8 mouse cellular contexts compared by ENCODE assay signal in genomic region chr3:109341071-109341480, GRCm38 (mm10). TPM values are rescaled to one million over a fixed set of nuclear protein-coding genes. Genes with fewer than 3 reads are reported as not detected.
DNase-seq lines count a peak whose midpoint lies in the region; ATAC-seq and TF ChIP-seq lines count a peak whose summit lies in the region.

No protein-coding gene starts in this region.

- H3K4me2 ChIP-seq in liver, embryonic 11.5 days: peak overlapping the region; percentile 94

- DNase-seq in embryo, embryonic 10 days (ENCODE audit: low spot score): peak; percentile 10
- no peak for DNase-seq in embryo, embryonic 9.5 days (ENCODE audit: extremely low spot score)
- DNase-seq in testis, postnatal 10 days (ENCODE audit: low spot score): no peak
- DNase-seq in liver, embryonic 11.5 days (ENCODE audit: low spot score): peak; percentile 56
- DNase-seq in urinary bladder, postnatal 25 days (ENCODE audit: low spot score): no peak
- DNase-seq in urinary bladder, adult 2 months (ENCODE audit: low spot score): no peak

- H3K4me1 ChIP-seq in testis, adult 2 months (ENCODE audit: control insufficient read depth, insufficient read depth, low read length): peaks cover 9% of the 10 kb centered on the region
- H3K4me1 ChIP-seq in liver, embryonic 11.5 days (replicated peaks; ENCODE audit: control insufficient read depth, insufficient read depth, low read length): no peaks in the 10 kb centered on the region
- H3K4me1 ChIP-seq in olfactory bulb, adult 2 months (ENCODE audit: control insufficient read depth, insufficient read depth, low read length): peaks cover 6% of the 10 kb centered on the region; the same call in 1 of the 2 replicates

- WGBS in liver, embryonic 11.5 days: under 1% methylated on average over 18 of the region's 18 CpGs
- WGBS in olfactory bulb, adult 2 months: 3% methylated on average over 18 of the region's 18 CpGs

- H3K9me3 ChIP-seq in liver, embryonic 11.5 days (ENCODE audit: control insufficient read depth, low read length): no peaks in the 10 kb centered on the region

- peak overlapping the region; percentile 76 for H3K4me3 ChIP-seq in testis, adult 2 months (ENCODE audit: control insufficient read depth, low read depth, low read length)
- H3K4me3 ChIP-seq in liver, embryonic 11.5 days (ENCODE audit: low read depth, low read length): peak overlapping the region; percentile 72
- peak overlapping the region; percentile 92 for H3K4me3 ChIP-seq in olfactory bulb, adult 2 months (ENCODE audit: insufficient read depth, low read depth, low read length)

- H3K36me3 ChIP-seq in testis, adult 2 months (ENCODE audit: control insufficient read depth, insufficient read depth, low read length): no peaks in the 10 kb centered on the region
- H3K36me3 ChIP-seq in liver, embryonic 11.5 days (ENCODE audit: control insufficient read depth, insufficient read depth, low read length): no peaks in the 10 kb centered on the region

- peak overlapping the region; percentile 62 for H3K9ac ChIP-seq in liver, embryonic 11.5 days (ENCODE audit: low read depth, low read length)

- TF ChIP-seq POLR2A in testis, adult 2 months (IDR thresholded peaks at IDR 0.05; ENCODE audit: control insufficient read depth, low read depth, low read length): no peak
- TF ChIP-seq POLR2A in olfactory bulb, adult 2 months (IDR thresholded peaks at IDR 0.05; ENCODE audit: insufficient read depth, low read depth, low read length): no peak

- no peaks in the 10 kb centered on the region for H3K27me3 ChIP-seq in testis, adult 2 months (ENCODE audit: control insufficient read depth, insufficient read depth, low read length)
- H3K27me3 ChIP-seq in liver, embryonic 11.5 days (replicated peaks; ENCODE audit: control insufficient read depth, insufficient read depth, low read length): no peaks in the 10 kb centered on the region

- no peak overlapping the region for H3K27ac ChIP-seq in testis, adult 2 months (ENCODE audit: control insufficient read depth, insufficient read depth, low read depth, low read length)
- 0 out of 2 replicates have a peak overlapping the region, but pooled peaks have one; percentile 54 for H3K27ac ChIP-seq in liver, embryonic 11.5 days (ENCODE audit: low read depth, low read length)
- peak overlapping the region; percentile 12; the same call in 1 of the 2 replicates for H3K27ac ChIP-seq in olfactory bulb, adult 2 months (ENCODE audit: insufficient read depth, low read depth, low read length)

- TF ChIP-seq CTCF in testis, adult 2 months (IDR thresholded peaks at IDR 0.05; ENCODE audit: control insufficient read depth, insufficient read depth, insufficient replicate concordance, low read depth, low read length): no peak
- TF ChIP-seq CTCF in olfactory bulb, adult 2 months (IDR thresholded peaks at IDR 0.05; ENCODE audit: insufficient read depth, low read depth, low read length): no peak

- no peak for ATAC-seq in liver, embryonic 11.5 days (replicated peaks; ENCODE audit: low FRiP score)

RNA-seq across cellular contexts. Expression of gene Vav3, which starts 0.6 kb away (rescaled TPM):
- polyA plus RNA-seq in testis, adult 2 months (2012; rRNA removed): 3.4 and 4.3 TPM in 2 replicates
- polyA plus RNA-seq in liver, embryonic 11.5 days (2014; fragmentation: Nextera tagmentation; extraction: Ambion mirVana): 5.8 and 7.0 TPM in 2 replicates
- polyA plus RNA-seq in olfactory bulb, adult 2 months (2012; ENCODE audit: insufficient read depth, insufficient read length, low replicate concordance, missing spikeins): not detected in 2 replicates
- 4.9 and 5.6 TPM in 2 replicates for polyA plus RNA-seq in urinary bladder, adult 2 months (2012; rRNA removed)

Comparison
In these comparisons a context has a peak if more than half of its experiments do, and no peak if none do; other contexts are left out.
1. DNase-seq: peak in embryo, embryonic 10 days (single experiment) and liver, embryonic 11.5 days (single experiment); none in embryo, embryonic 9.5 days (single experiment), testis, postnatal 10 days (single experiment), urinary bladder, postnatal 25 days (single experiment) and urinary bladder, adult 2 months (single experiment).
2. Peak in every context shown above with its lines, with median percentiles within 50 percentile points of each other: H3K4me3 ChIP-seq.